Mouse (Mus musculus) limb, embryonic 15.5 days (tissue): ENCODE measurements at regions not wholly inside any gene's neighbourhood (a gene's known extent, or its start where the extent isn't known, plus 50 kb on each side); places are given as distances from the start of the nearest gene placed in this dataset.
"Not testable (repeated sequence)": the region's sequence is repeated elsewhere in the genome, so short reads cannot be mapped to it uniquely, and the experiment has no call there.

ENCODE experiments used
- ATAC-seq: fragments of 200-750 bp; cut with Nextera tagmentation; 2 replicates; pipeline ENCODE4 v1.8.0; 2017; ENCODE audit warnings: low read depth, moderate TSS enrichment; ENCODE audit not compliant: insufficient number of reproducible peaks, low FRiP score, low TSS enrichment
- H3K27ac ChIP-seq: fragments of 300-500 bp; sonication (generic); 2 replicates; pipeline ENCODE4 v1.5.1; 2015; ENCODE audit warnings: moderate library complexity, mild to moderate bottlenecking, inconsistent platforms
- H3K27me3 ChIP-seq: fragments of 300-500 bp; sonication (generic); 2 replicates; pipeline ENCODE4 v1.6.1; 2015; ENCODE audit warnings: inconsistent platforms
- H3K36me3 ChIP-seq: fragments of 300-500 bp; sonication (generic); 2 replicates; pipeline ENCODE4 v1.6.1; 2015; ENCODE audit warnings: inconsistent platforms
- H3K4me1 ChIP-seq: fragments of 300-500 bp; sonication (generic); 2 replicates; pipeline ENCODE4 v1.6.1; 2015; ENCODE audit warnings: inconsistent platforms
- H3K4me2 ChIP-seq: fragments of 300-500 bp; sonication (generic); 2 replicates; pipeline ENCODE4 v1.6.1; 2015; ENCODE audit warnings: mild to moderate bottlenecking, inconsistent platforms
- H3K4me3 ChIP-seq: fragments of 300-500 bp; sonication (generic); 2 replicates; pipeline ENCODE4 v1.5.1; 2015; ENCODE audit warnings: mild to moderate bottlenecking, inconsistent platforms
- H3K9ac ChIP-seq: fragments of 300-500 bp; sonication (generic); 2 replicates; pipeline ENCODE4 v1.6.1; 2015; ENCODE audit warnings: inconsistent platforms
- H3K9me3 ChIP-seq: fragments of 300-500 bp; sonication (generic); 2 replicates; pipeline ENCODE4 v1.6.1; 2016; ENCODE audit warnings: inconsistent platforms
- WGBS: fragments of 180-500 bp; shearing (Covaris S2); methylation state at CpG from one replicate; pipeline ENCODE4 v1.1.7; 2015; 5-methylcytosine and 5-hydroxymethylcytosine counted together

DNA sequence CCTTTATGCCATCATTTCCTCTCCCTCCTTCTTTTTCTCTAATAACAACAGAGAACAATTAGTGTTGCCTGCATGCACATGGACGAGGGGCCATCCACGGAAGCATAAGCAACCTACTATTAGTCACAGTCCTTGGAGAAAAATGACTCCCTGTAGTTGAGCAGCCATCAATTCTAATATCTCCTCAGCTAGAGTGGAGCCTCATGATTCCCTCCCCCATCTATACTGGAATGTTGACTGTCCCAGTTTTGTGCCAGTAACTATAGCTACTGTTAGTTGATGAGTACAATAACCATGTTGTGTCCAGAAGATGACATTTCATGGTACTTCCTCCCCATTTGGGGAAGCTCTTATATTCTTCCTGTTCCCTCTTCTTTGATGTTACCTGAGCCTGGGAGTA lies 64.3 kb upstream of the Rtn4 start:
- no peaks in the 10 kb centered on the region for H3K9me3 ChIP-seq
- ATAC-seq = no peak
- no peak overlapping the region for H3K4me3 ChIP-seq
- H3K9ac ChIP-seq = no peak overlapping the region
- H3K27ac ChIP-seq = no peak overlapping the region
- H3K4me1 ChIP-seq = no peaks in the 10 kb centered on the region
- no peaks in the 10 kb centered on the region for H3K27me3 ChIP-seq
- WGBS = 52% methylated on average over 2 of the region's 2 CpGs
- H3K36me3 ChIP-seq = no peaks in the 10 kb centered on the region
- H3K4me2 ChIP-seq = no peak overlapping the region

DNA sequence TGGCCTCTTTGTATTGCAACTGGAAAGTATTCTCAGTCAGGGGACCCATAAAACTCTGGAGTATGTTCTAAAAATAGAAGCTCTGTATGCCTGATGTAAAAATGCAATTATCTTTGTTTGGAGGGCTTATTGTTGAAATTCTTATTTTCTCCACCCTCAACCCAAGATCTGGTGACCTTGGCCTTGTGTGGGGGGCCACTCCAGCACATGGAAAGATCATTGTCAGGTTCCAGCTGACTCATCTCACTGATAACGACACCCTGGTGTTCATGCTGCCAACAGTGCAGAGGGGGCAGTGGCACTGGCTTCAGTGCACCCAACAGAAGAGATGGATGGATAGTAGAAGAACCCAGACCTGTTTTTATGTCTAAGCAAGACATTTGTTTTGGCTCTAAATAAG lies 60.3 kb upstream of the Rtn4 start:
- H3K4me2 ChIP-seq = no peak overlapping the region
- H3K27me3 ChIP-seq = no peaks in the 10 kb centered on the region
- ATAC-seq = no peak
- H3K4me3 ChIP-seq = no peak overlapping the region
- H3K9me3 ChIP-seq = no peaks in the 10 kb centered on the region
- WGBS = 55% methylated on average over 1 of the region's 1 CpGs
- no peaks in the 10 kb centered on the region for H3K36me3 ChIP-seq
- no peak overlapping the region for H3K27ac ChIP-seq
- peaks cover 9% of the 10 kb centered on the region; the same call in 1 of the 2 replicates for H3K4me1 ChIP-seq
- no peak overlapping the region for H3K9ac ChIP-seq

DNA sequence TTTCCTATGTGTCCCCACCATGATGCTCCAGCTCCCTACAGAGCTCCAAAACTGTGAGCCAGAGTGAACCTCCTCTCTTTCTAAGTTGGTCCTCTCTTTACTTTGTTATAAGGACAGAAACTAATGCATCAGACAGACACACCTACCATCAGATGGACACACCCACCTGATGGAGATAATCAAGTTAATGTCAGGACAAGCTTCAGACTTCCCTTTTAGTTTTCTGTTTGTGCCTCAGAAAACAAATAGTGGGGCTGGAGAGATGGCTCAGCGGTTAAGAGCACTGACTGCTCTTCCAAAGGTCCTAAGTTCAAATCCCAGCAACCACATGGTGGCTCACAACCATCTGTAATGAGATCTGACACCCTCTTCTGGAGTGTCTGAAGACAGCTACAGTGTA lies 59.5 kb upstream of the Rtn4 start:
- H3K4me2 ChIP-seq, H3K9me3 ChIP-seq, H3K4me3 ChIP-seq, H3K9ac ChIP-seq, ATAC-seq, H3K27me3 ChIP-seq, H3K36me3 ChIP-seq, H3K27ac ChIP-seq: not testable (repeated sequence)
- WGBS = 69% methylated on average over 1 of the region's 1 CpGs
- H3K4me1 ChIP-seq = peaks cover 17% of the 10 kb centered on the region; the same call in 1 of the 2 replicates

DNA sequence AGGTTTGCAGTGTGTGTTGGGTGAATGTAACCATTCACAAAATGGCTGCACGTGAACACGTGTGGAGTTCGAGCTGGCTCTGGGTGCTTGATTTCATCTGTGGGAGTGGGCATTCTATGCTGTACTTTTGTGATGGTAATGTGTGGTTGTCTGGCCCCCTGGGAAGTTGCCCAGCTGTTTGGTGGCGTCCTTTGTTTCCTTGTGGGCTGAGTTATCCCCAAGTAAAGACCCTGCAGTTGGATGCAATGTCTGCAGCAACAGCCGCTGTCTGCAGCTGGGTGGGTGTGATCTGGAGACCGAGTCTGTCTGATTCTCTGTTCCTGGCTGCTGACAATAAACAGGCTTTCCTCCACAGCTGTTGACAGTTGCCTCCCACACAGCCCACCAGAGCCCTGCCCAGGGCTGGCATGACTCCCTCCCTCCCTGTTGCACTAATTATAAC lies 56.0 kb upstream of the Rtn4 start:
- WGBS = 28% methylated on average over 6 of the region's 6 CpGs
- no peak overlapping the region for H3K4me2 ChIP-seq
- peak overlapping the region; percentile 55; the same call in 1 of the 2 replicates for H3K27ac ChIP-seq
- H3K9me3 ChIP-seq = no peaks in the 10 kb centered on the region
- H3K9ac ChIP-seq = no peak overlapping the region
- no peaks in the 10 kb centered on the region for H3K27me3 ChIP-seq
- ATAC-seq = peak; percentile 62
- peaks cover 24% of the 10 kb centered on the region; the same call in 1 of the 2 replicates for H3K4me1 ChIP-seq
- no peak overlapping the region for H3K4me3 ChIP-seq
- H3K36me3 ChIP-seq = no peaks in the 10 kb centered on the region

DNA sequence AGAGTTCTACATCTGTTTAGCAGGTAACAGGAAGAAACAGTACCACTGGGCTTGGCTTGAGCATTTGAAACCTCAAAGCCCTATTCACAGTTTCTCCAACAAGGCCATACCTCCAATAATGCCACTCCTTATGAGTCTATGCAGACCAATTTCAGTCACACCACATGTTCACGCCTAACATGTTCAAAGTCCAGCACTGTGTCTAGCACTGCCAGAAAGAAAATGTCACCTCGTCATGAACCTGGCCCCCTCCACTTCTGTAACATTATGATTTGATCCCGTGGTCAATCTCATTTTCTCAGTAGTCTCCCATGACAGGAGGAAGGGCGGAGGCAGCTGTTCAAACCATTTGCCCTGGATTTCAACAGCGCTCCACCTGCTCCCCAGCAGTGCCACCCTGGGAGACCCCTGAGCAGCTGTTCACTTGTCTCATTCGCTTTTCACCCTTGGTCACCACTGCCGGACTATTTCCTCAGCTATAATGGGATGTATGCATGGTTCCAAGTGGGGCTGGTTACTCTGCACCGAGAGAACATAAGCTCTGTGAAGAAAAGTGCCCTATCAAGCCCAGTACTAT lies 54.6 kb upstream of the Rtn4 start:
- no peak overlapping the region for H3K4me3 ChIP-seq
- WGBS = 65% methylated on average over 8 of the region's 8 CpGs
- no peak overlapping the region for H3K9ac ChIP-seq
- peak overlapping the region; percentile 47 for H3K27ac ChIP-seq
- H3K4me1 ChIP-seq = peaks cover 24% of the 10 kb centered on the region; the same call in 1 of the 2 replicates
- no peaks in the 10 kb centered on the region for H3K27me3 ChIP-seq
- ATAC-seq = peak; percentile 77; the same call in 1 of the 2 replicates
- no peaks in the 10 kb centered on the region for H3K36me3 ChIP-seq
- no peak overlapping the region for H3K4me2 ChIP-seq
- H3K9me3 ChIP-seq = no peaks in the 10 kb centered on the region

DNA sequence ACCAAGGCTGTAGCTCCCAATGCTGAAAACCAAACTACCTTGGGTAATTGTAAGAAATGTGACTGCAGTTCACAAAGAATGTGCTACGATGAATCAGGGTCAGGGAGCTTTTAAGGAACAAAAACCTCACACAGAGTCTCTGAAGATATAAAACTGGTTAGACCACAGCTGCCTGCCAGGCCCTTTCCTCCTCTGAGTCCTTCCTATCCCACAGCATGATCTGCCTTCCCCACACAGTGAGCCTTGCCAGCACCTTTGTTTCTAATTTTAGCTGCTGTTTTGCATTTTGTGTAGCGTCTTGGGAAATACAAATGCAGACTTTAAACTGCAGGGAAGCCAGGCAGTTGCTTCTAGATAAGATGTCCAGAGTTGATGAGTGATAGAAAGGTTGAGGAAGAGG lies 53.9 kb upstream of the Rtn4 start:
- Histone ChIP-seq H3K4me1 (peaks cover 24% of the 10 kb centered on the region; the same call in 1 of the 2 replicates), H3K4me3 (no peak overlapping the region), H3K4me2 (no peak overlapping the region), H3K27ac (peak overlapping the region; percentile 47), H3K9ac (no peak overlapping the region), H3K9me3 (no peaks in the 10 kb centered on the region), H3K36me3 (no peaks in the 10 kb centered on the region), H3K27me3 (no peaks in the 10 kb centered on the region)
- WGBS = 10% methylated on average over 2 of the region's 2 CpGs
- ATAC-seq = no peak
